Mouse (Mus musculus) stomach, embryonic 16.5 days (tissue): Measurements from ENCODE around the gene Rps18. TPM values are rescaled to one million over a fixed set of nuclear protein-coding genes. Genes with fewer than 3 reads are reported as not detected.

Source experiments
- ATAC-seq: fragments of 200-750 bp; cut with Nextera tagmentation; 2 replicates; pipeline ENCODE4 v1.8.0; 2017; ENCODE audit warnings: moderate number of reproducible peaks, moderate TSS enrichment; ENCODE audit not compliant: insufficient read depth, low FRiP score
- H3K27ac ChIP-seq: fragments of 300-500 bp; sonication (generic); 2 replicates; pipeline ENCODE4 v1.5.1; 2014; ENCODE audit warnings: low read length
- H3K27me3 ChIP-seq: fragments of 300-500 bp; sonication (generic); 2 replicates; pipeline ENCODE4 v1.6.1; 2014; ENCODE audit warnings: low read length, control low read depth, mixed read lengths; ENCODE audit not compliant: control insufficient read depth, insufficient read depth
- H3K36me3 ChIP-seq: fragments of 300-500 bp; sonication (generic); 2 replicates; pipeline ENCODE4 v1.6.1; 2014; ENCODE audit warnings: low read length; ENCODE audit not compliant: control insufficient read depth, insufficient read depth
- H3K4me1 ChIP-seq: fragments of 300-500 bp; sonication (generic); 2 replicates; pipeline ENCODE4 v1.6.1; 2014; ENCODE audit warnings: low read length, control low read depth, mixed read lengths; ENCODE audit not compliant: control insufficient read depth, insufficient read depth
- H3K4me2 ChIP-seq: fragments of 300-500 bp; sonication (generic); 2 replicates; pipeline ENCODE4 v1.6.1; 2014; ENCODE audit warnings: low read depth, low read length, mixed read lengths
- H3K4me3 ChIP-seq: fragments of 300-500 bp; sonication (generic); replicated peaks from 2 replicates; pipeline ENCODE4 v1.5.1; 2014; ENCODE audit warnings: mild to moderate bottlenecking, low read length
- H3K9ac ChIP-seq: fragments of 300-500 bp; sonication (generic); 2 replicates; pipeline ENCODE4 v1.6.1; 2014; ENCODE audit warnings: low read length
- H3K9me3 ChIP-seq: fragments of 300-500 bp; sonication (generic); replicated peaks from 2 replicates; pipeline ENCODE4 v1.6.1; 2016; ENCODE audit warnings: low read length, control low read depth; ENCODE audit not compliant: control insufficient read depth
- WGBS: fragments of 180-500 bp; shearing (Covaris S2); extraction: QIAGEN DNeasy Blood & Tissue Kit; methylation state at CpG from one replicate; pipeline ENCODE4 v1.1.7; 2014; 5-methylcytosine and 5-hydroxymethylcytosine counted together
- polyA plus RNA-seq: library from polyadenylated mRNA; unstranded; fragments of >200 nt; fragmentation: Nextera tagmentation; extraction: Ambion mirVana; gene quantifications from 2 replicates; pipeline ENCODE4 v1.2.1, GENCODE M21; 2015

Gene Rps18
- polyA plus RNA-seq, 1 experiment from 2014 or later = 1,631 TPM

GRCm38 (mm10) chr17:33920282-33921097, 35.3 kb downstream of the Rps18 start:
- ATAC-seq = peak; percentile 16; the same call in 1 of the 2 replicates
- WGBS = under 1% methylated on average over 36 of the region's 36 CpGs
- H3K4me1 ChIP-seq = peaks cover 18% of the 10 kb centered on the region

GRCm38 (mm10) chr17:33919351-33920281, 36.2 kb downstream of the Rps18 start:
- peaks cover 23% of the 10 kb centered on the region for H3K4me1 ChIP-seq
- no peaks in the 10 kb centered on the region for H3K27me3 ChIP-seq
- under 1% methylated on average over 52 of the region's 52 CpGs for WGBS
- 0 out of 2 replicates have a peak, but pooled peaks cover 4% of the 10 kb centered on the region for H3K36me3 ChIP-seq
- H3K4me2 ChIP-seq = peak overlapping the region; percentile 98
- peak overlapping the region; percentile 86 for H3K27ac ChIP-seq
- no peaks in the 10 kb centered on the region for H3K9me3 ChIP-seq
- peak overlapping the region; percentile 66 for H3K4me3 ChIP-seq
- ATAC-seq = peak; percentile 67
- peak overlapping the region; percentile 78 for H3K9ac ChIP-seq

More at GRCm38 (mm10) chr17:33920282-33921097, 35.3 kb downstream of the Rps18 start:
- Histone ChIP-seq H3K4me3 (peak overlapping the region; percentile 66), H3K36me3 (0 out of 2 replicates have a peak, but pooled peaks cover 4% of the 10 kb centered on the region), H3K27me3 (no peaks in the 10 kb centered on the region), H3K27ac (peak overlapping the region; percentile 86), H3K9ac (peak overlapping the region; percentile 78), H3K4me2 (peak overlapping the region; percentile 98), H3K9me3 (no peaks in the 10 kb centered on the region)

GRCm38 (mm10) chr17:33918293-33919203, 37.3 kb downstream of the Rps18 start:
- 51% methylated on average over 37 of the region's 37 CpGs for WGBS
- ATAC-seq = no peak
- H3K4me1 ChIP-seq = peaks cover 23% of the 10 kb centered on the region

GRCm38 (mm10) chr17:33917656-33918292, 38.0 kb downstream of the Rps18 start:
- no peak overlapping the region for H3K9ac ChIP-seq
- peaks cover 23% of the 10 kb centered on the region for H3K4me1 ChIP-seq
- no peak overlapping the region for H3K27ac ChIP-seq
- no peaks in the 10 kb centered on the region for H3K27me3 ChIP-seq
- H3K4me2 ChIP-seq = no peak overlapping the region
- no peak overlapping the region for H3K4me3 ChIP-seq
- no peak for ATAC-seq
- peaks cover 16% of the 10 kb centered on the region for H3K36me3 ChIP-seq
- 84% methylated on average over 18 of the region's 18 CpGs for WGBS
- no peaks in the 10 kb centered on the region for H3K9me3 ChIP-seq

More at GRCm38 (mm10) chr17:33918293-33919203, 37.3 kb downstream of the Rps18 start:
- Histone ChIP-seq H3K4me3 (peak overlapping the region; percentile 66), H3K9ac (peak overlapping the region; percentile 78), H3K9me3 (no peaks in the 10 kb centered on the region), H3K27me3 (no peaks in the 10 kb centered on the region), H3K36me3 (peaks cover 11% of the 10 kb centered on the region), H3K4me2 (peak overlapping the region; percentile 98), H3K27ac (peak overlapping the region; percentile 86)

GRCm38 (mm10) chr17:33916847-33917655, 38.8 kb downstream of the Rps18 start:
- peaks cover 22% of the 10 kb centered on the region for H3K36me3 ChIP-seq
- no peaks in the 10 kb centered on the region for H3K9me3 ChIP-seq
- no peak for ATAC-seq
- H3K27me3 ChIP-seq = no peaks in the 10 kb centered on the region
- peaks cover 23% of the 10 kb centered on the region for H3K4me1 ChIP-seq
- H3K9ac ChIP-seq = peak overlapping the region; percentile 76
- WGBS = 73% methylated on average over 31 of the region's 31 CpGs
- no peak overlapping the region for H3K27ac ChIP-seq
- H3K4me2 ChIP-seq = peak overlapping the region; percentile 73
- peak overlapping the region; percentile 64 for H3K4me3 ChIP-seq

GRCm38 (mm10) chr17:33916294-33916693, 39.5 kb downstream of the Rps18 start:
- H3K4me1 ChIP-seq = peaks cover 23% of the 10 kb centered on the region
- H3K9ac ChIP-seq = peak overlapping the region; percentile 76
- peak overlapping the region; percentile 73 for H3K4me2 ChIP-seq
- H3K9me3 ChIP-seq = no peaks in the 10 kb centered on the region
- ATAC-seq = peak; percentile 9
- peaks cover 27% of the 10 kb centered on the region for H3K36me3 ChIP-seq
- no peaks in the 10 kb centered on the region for H3K27me3 ChIP-seq
- WGBS = under 1% methylated on average over 14 of the region's 20 CpGs
- H3K27ac ChIP-seq = peak overlapping the region; percentile 83
- H3K4me3 ChIP-seq = peak overlapping the region; percentile 64

- H3K4me2 ChIP-seq = peak within 1 kb of the TSS; percentile 73
- H3K4me3 ChIP-seq = peak within 1 kb of the TSS; percentile 64
- no peaks in the 10 kb centered on the region for H3K9me3 ChIP-seq
- peaks cover 23% of the 10 kb centered on the region for H3K4me1 ChIP-seq
- peak within 1 kb of the TSS; percentile 83 for H3K27ac ChIP-seq
- ATAC-seq = peak; percentile 92
- no peaks in the 10 kb centered on the region for H3K27me3 ChIP-seq
- peak within 1 kb of the TSS; percentile 76 for H3K9ac ChIP-seq
- WGBS = under 1% methylated on average over 34 of the region's 34 CpGs
- H3K36me3 ChIP-seq = peaks cover 27% of the 10 kb centered on the region
Observed at GRCm38 (mm10) chr17:33915671-33916250, 40.0 kb downstream of the Rps18 start, which contains the start of the genes Tapbp and Zbtb22. Gene Tapbp, plus strand, starts transcription at chr17:33915899. Gene Zbtb22, plus strand, starts transcription at chr17:33915904.
